Mouse (Mus musculus): ENCODE measurements around the gene Pigo.

- TF ChIP-seq CTCF (IDR thresholded peaks at IDR 0.05; ENCODE audit: borderline replicate concordance, insufficient read depth, low read depth, low read length) = no peak
- TF ChIP-seq POLR2A (IDR thresholded peaks at IDR 0.05; ENCODE audit: borderline replicate concordance, insufficient read depth, low read length) = no peak
Measured at GRCm38 (mm10) chr4:43057654-43058053, 32.0 kb upstream of the Pigo start.

Measured in cerebellum, adult 2 months (tissue).